Mouse (Mus musculus) liver, embryonic 14.5 days (tissue): ENCODE results near the gene Reg1. TPM values are rescaled to one million over a fixed set of nuclear protein-coding genes. Genes with fewer than 3 reads are reported as not detected.

Experiments
- ATAC-seq: fragments of 200-750 bp; cut with Nextera tagmentation; 2 replicates; pipeline ENCODE4 v1.8.0; 2017; ENCODE audit warnings: moderate number of reproducible peaks, mild to moderate bottlenecking, moderate library complexity; ENCODE audit not compliant: insufficient read depth
- DNase-seq, 3 experiments: peaks; one replicate each; pipeline ENCODE4 v3.0.0-alpha.2; 2012 to 2013; ENCODE audit warnings: low read depth in 3 of 3, low spot score in 3 of 3
- H3K27ac ChIP-seq: fragments of 300-500 bp; sonication (generic); 2 replicates; pipeline ENCODE4 v1.5.1; 2014; ENCODE audit warnings: moderate library complexity, mild to moderate bottlenecking, control low read depth, inconsistent platforms
- H3K27me3 ChIP-seq: fragments of 300-500 bp; sonication (generic); 2 replicates; pipeline ENCODE4 v1.6.1; 2014; ENCODE audit warnings: mild to moderate bottlenecking, low read length, moderate library complexity; ENCODE audit not compliant: control insufficient read depth, insufficient read depth
- H3K36me3 ChIP-seq: fragments of 300-500 bp; sonication (generic); replicated peaks from 2 replicates; pipeline ENCODE4 v1.6.1; 2014; ENCODE audit warnings: low read depth; ENCODE audit not compliant: control insufficient read depth, insufficient read depth
- H3K4me1 ChIP-seq, 2 experiments: fragments of 200-500 bp in 1 of 2; fragments of 300-500 bp in 1 of 2; sonication (generic) in 1 of 2; replicated peaks; 2 replicates each; pipeline ENCODE4 v1.6.1; 2012 to 2014; ENCODE audit warnings: antibody characterized with exemption in 1 of 2, inconsistent platforms in 1 of 2, low read length in 1 of 2; ENCODE audit not compliant: control insufficient read depth in 2 of 2, insufficient read depth in 2 of 2
- H3K4me2 ChIP-seq: fragments of 300-500 bp; sonication (generic); 2 replicates; pipeline ENCODE4 v1.6.1; 2014; ENCODE audit warnings: low read depth, mild to moderate bottlenecking, control low read depth, moderate library complexity
- H3K4me3 ChIP-seq, 2 experiments: fragments of 200-500 bp in 1 of 2; fragments of 300-500 bp in 1 of 2; sonication (generic) in 1 of 2; 2 replicates each; pipeline ENCODE4 v1.5.1; 2012 to 2014; ENCODE audit warnings: low read depth in 2 of 2, low read length in 2 of 2, mild to moderate bottlenecking in 2 of 2, control low read depth in 1 of 2, inconsistent platforms in 1 of 2, moderate library complexity in 1 of 2; ENCODE audit not compliant: insufficient read depth in 1 of 2
- H3K9ac ChIP-seq: fragments of 300-500 bp; sonication (generic); replicated peaks from 2 replicates; pipeline ENCODE4 v1.6.1; 2014; ENCODE audit warnings: mild to moderate bottlenecking, control low read depth, moderate library complexity
- H3K9me3 ChIP-seq: fragments of 300-500 bp; sonication (generic); 2 replicates; pipeline ENCODE4 v1.6.1; 2016; ENCODE audit warnings: low read length, mixed read lengths; ENCODE audit not compliant: control insufficient read depth
- CTCF ChIP-seq: IDR thresholded peaks from 2 replicates; pipeline ENCODE4 v1.5.1; 2016; ENCODE audit warnings: antibody characterized with exemption, low read depth, control low read depth
- EP300 ChIP-seq: IDR thresholded peaks from 2 replicates; pipeline ENCODE4 v1.6.1; 2016; ENCODE audit warnings: antibody characterized with exemption, low read depth
- WGBS: fragments of 180-500 bp; shearing (Covaris S2); extraction: QIAGEN DNeasy Blood & Tissue Kit; methylation state at CpG from one replicate; pipeline ENCODE4 v1.1.7; 2014; ENCODE audit not compliant: insufficient replicate concordance; 5-methylcytosine and 5-hydroxymethylcytosine counted together
- polyA plus RNA-seq, 2 experiments: library from polyadenylated mRNA; depleted of rRNA in 1 of 2; stranded (reverse) in 1 of 2; unstranded in 1 of 2; fragments of >200 nt; fragmentation: Nextera tagmentation in 1 of 2; extraction: Ambion mirVana in 1 of 2; gene quantifications; 2 replicates each; pipeline versions ENCODE4 v1.2.1 to v1.2.3; 2012 to 2014

Reg1 gene
- polyA plus RNA-seq, 2 experiments, result not detected

GRCm38 (mm10) chr6:78468772-78469171, 46.3 kb downstream of the Reg1 start, which contains the start of gene Reg3g:
Gene Reg3g, minus strand, starts transcription at chr6:78468872.
- no peak within 1 kb of the TSS for H3K4me2 ChIP-seq
- WGBS, result 67% methylated on average over 2 of the region's 2 CpGs
- H3K4me1 ChIP-seq, result no peaks in the 10 kb centered on the region
- H3K27ac ChIP-seq, result no peak within 1 kb of the TSS
- no peaks in the 10 kb centered on the region for H3K9me3 ChIP-seq
- no peaks in the 10 kb centered on the region for H3K36me3 ChIP-seq
- H3K27me3 ChIP-seq, result no peaks in the 10 kb centered on the region
- TF ChIP-seq EP300, result no peak
- no peak for TF ChIP-seq CTCF
- no peak within 1 kb of the TSS for H3K4me3 ChIP-seq
- no peak for DNase-seq
- ATAC-seq, result no peak
- no peak within 1 kb of the TSS for H3K9ac ChIP-seq

- H3K4me2 ChIP-seq, result no peak overlapping the region
- H3K27ac ChIP-seq, result no peak overlapping the region
- ATAC-seq (no peak), DNase-seq (no peak)
- no peak overlapping the region for H3K4me3 ChIP-seq
- H3K36me3 ChIP-seq, result no peaks in the 10 kb centered on the region
- 46% methylated on average over 3 of the region's 3 CpGs for WGBS
- H3K4me1 ChIP-seq, result no peaks in the 10 kb centered on the region
- TF ChIP-seq EP300 (no peak), CTCF (no peak)
- no peak overlapping the region for H3K9ac ChIP-seq
- no peaks in the 10 kb centered on the region for H3K9me3 ChIP-seq
- no peaks in the 10 kb centered on the region for H3K27me3 ChIP-seq
Observed at GRCm38 (mm10) chr6:78469287-78469686, 46.8 kb downstream of the Reg1 start.

Other genes starting within 250 kb of the Reg1 start
- gene Reg3b, start 52.1 kb upstream of the Reg1 start, polyA plus RNA-seq (2012; rRNA removed), result not detected in 2 replicates
- gene Reg3b, start 52.1 kb upstream of the Reg1 start, polyA plus RNA-seq (2014; fragmentation: Nextera tagmentation; extraction: Ambion mirVana), result not detected in 2 replicates
- not detected in 2 replicates for gene Reg3d, start 43.8 kb upstream of the Reg1 start, polyA plus RNA-seq (2012; rRNA removed)
- gene Reg3d, start 43.8 kb upstream of the Reg1 start, polyA plus RNA-seq (2014; fragmentation: Nextera tagmentation; extraction: Ambion mirVana), result not detected in 2 replicates
- not detected in 2 replicates for gene Reg3a, start 42.0 kb upstream of the Reg1 start, polyA plus RNA-seq (2012; rRNA removed)
- not detected in 2 replicates for gene Reg3a, start 42.0 kb upstream of the Reg1 start, polyA plus RNA-seq (2014; fragmentation: Nextera tagmentation; extraction: Ambion mirVana)
- not detected in 2 replicates for gene Reg2, start 27.1 kb upstream of the Reg1 start, polyA plus RNA-seq (2012; rRNA removed)
- gene Reg2, start 27.1 kb upstream of the Reg1 start, polyA plus RNA-seq (2014; fragmentation: Nextera tagmentation; extraction: Ambion mirVana), result not detected in 2 replicates
- not detected in 2 replicates for gene Reg3g, start 46.2 kb downstream of the Reg1 start, polyA plus RNA-seq (2012; rRNA removed)
- gene Reg3g, start 46.2 kb downstream of the Reg1 start, polyA plus RNA-seq (2014; fragmentation: Nextera tagmentation; extraction: Ambion mirVana), result not detected in 2 replicates